Mouse (Mus musculus): ENCODE measurements around the gene Scml2. TPM values are rescaled to one million over a fixed set of nuclear protein-coding genes. Genes with fewer than 3 reads are reported as not detected.

Scml2 gene
- polyA plus RNA-seq (2017; shearing (Covaris generic)), result 0.37 TPM

DNA sequence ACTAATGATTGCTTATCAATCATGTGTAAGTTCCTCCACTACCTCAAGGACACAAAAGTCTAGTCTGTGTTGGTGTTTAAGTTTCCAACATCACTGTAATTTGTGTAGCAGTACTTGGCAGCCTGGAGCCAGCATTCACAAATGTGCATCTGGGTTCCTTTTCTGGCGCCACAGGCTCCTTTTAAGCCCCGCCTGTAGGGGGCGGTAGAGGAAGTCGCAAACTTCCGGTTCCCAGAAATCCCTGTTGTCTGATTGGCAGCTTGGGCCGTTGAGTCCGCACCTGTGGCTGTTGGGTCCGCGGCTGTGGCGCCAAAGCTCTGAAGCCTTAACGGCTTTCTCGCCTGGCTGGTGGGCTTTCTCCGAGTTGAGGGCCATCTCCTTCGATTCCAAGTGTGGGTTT is at the start of gene Scml2:
Gene Scml2 (plus strand): TSS at position 301 of the 400 bp plus-strand sequence.

DNA sequence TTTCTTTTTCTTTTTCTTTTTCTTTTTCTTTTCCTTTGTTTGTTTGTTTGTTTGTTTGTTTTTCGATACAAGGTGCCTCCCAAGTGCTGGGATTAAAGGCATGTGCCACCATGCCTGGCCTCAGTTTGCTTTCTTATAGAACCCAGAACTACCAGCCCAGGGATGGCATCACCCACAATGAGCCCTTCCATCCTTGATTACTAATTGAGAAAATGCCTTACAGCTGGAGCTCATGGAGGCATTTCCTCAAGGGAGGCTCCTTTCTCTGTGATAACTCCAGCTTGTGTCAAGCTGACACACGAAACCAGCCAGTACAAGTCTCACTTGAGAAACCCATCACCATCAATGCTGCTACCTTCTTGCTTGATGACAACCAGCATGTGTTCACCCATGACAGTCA is 170.2 kb downstream of the Scml2 start, which contains the start of gene Gm15262:
Gene Gm15262 (plus strand): TSS at position 301 of the 400 bp plus-strand sequence.

Other genes with a start within 250 kb of the Scml2 start
- gene Gja6, start 210.1 kb upstream of the Scml2 start, polyA plus RNA-seq (2017; shearing (Covaris generic)), result not detected
- 0.73 TPM for gene Cdkl5, start 122.5 kb upstream of the Scml2 start, polyA plus RNA-seq (2017; shearing (Covaris generic))
- not detected for gene Gm15262, start 170.3 kb downstream of the Scml2 start, polyA plus RNA-seq (2017; shearing (Covaris generic))

Measured in activated CD4-positive, CD25-positive, alpha-beta regulatory T cell, adult 9 weeks (primary cell).